Mouse (Mus musculus): ENCODE results near the gene Chst14.

GRCm38 (mm10) chr2:118898771-118899170, 27.5 kb upstream of the Chst14 start:
- TF ChIP-seq CTCF (IDR thresholded peaks at IDR 0.05; ENCODE audit: borderline replicate concordance, insufficient read depth, low read length): no peak
- TF ChIP-seq POLR2A (IDR thresholded peaks at IDR 0.05; ENCODE audit: low read depth, low read length): no peak

Measured in embryonic fibroblast, embryonic 13.5 days (primary cell).